Mouse (Mus musculus) neural tube, embryonic 13.5 days (tissue): ENCODE measurements around the gene 4930486L24Rik. TPM values are rescaled to one million over a fixed set of nuclear protein-coding genes. Genes with fewer than 3 reads are reported as not detected.

Source experiments
- ATAC-seq: fragments of 200-750 bp; cut with Nextera tagmentation; 2 replicates; pipeline ENCODE4 v1.8.0; 2017; ENCODE audit warnings: low read depth, mild to moderate bottlenecking, moderate TSS enrichment, moderate library complexity
- H3K27ac ChIP-seq: fragments of 300-500 bp; sonication (generic); replicated peaks from 2 replicates; pipeline ENCODE4 v1.5.1; 2015; ENCODE audit warnings: moderate library complexity, mild to moderate bottlenecking, inconsistent platforms
- H3K27me3 ChIP-seq: fragments of 300-500 bp; sonication (generic); 2 replicates; pipeline ENCODE4 v1.6.1; 2015; ENCODE audit warnings: mild to moderate bottlenecking, inconsistent platforms
- H3K36me3 ChIP-seq: fragments of 300-500 bp; sonication (generic); 2 replicates; pipeline ENCODE4 v1.6.1; 2015; ENCODE audit warnings: mild to moderate bottlenecking, inconsistent platforms
- H3K4me1 ChIP-seq: fragments of 300-500 bp; sonication (generic); replicated peaks from 2 replicates; pipeline ENCODE4 v1.6.1; 2015; ENCODE audit warnings: inconsistent platforms
- H3K4me2 ChIP-seq: fragments of 300-500 bp; sonication (generic); 2 replicates; pipeline ENCODE4 v1.6.1; 2015; ENCODE audit warnings: inconsistent platforms, mild to moderate bottlenecking, moderate library complexity
- H3K4me3 ChIP-seq: fragments of 300-500 bp; sonication (generic); 2 replicates; pipeline ENCODE4 v1.5.1; 2015; ENCODE audit warnings: mild to moderate bottlenecking, inconsistent platforms
- H3K9ac ChIP-seq: fragments of 300-500 bp; sonication (generic); 2 replicates; pipeline ENCODE4 v1.6.1; 2015; ENCODE audit warnings: moderate library complexity, mild to moderate bottlenecking, inconsistent platforms
- H3K9me3 ChIP-seq: fragments of 300-500 bp; sonication (generic); 2 replicates; pipeline ENCODE4 v1.6.1; 2016; ENCODE audit warnings: inconsistent platforms
- WGBS: fragments of 180-500 bp; shearing (Covaris S2); methylation state at CpG from one replicate; pipeline ENCODE4 v1.1.7; 2015; 5-methylcytosine and 5-hydroxymethylcytosine counted together
- polyA plus RNA-seq: library from polyadenylated mRNA; unstranded; fragments of >200 nt; fragmentation: Nextera tagmentation; extraction: Ambion mirVana; gene quantifications from 2 replicates; pipeline ENCODE4 v1.2.1, GENCODE M21; 2015

Gene 4930486L24Rik
- polyA plus RNA-seq, 1 experiment from 2014 or later = not detected

DNA sequence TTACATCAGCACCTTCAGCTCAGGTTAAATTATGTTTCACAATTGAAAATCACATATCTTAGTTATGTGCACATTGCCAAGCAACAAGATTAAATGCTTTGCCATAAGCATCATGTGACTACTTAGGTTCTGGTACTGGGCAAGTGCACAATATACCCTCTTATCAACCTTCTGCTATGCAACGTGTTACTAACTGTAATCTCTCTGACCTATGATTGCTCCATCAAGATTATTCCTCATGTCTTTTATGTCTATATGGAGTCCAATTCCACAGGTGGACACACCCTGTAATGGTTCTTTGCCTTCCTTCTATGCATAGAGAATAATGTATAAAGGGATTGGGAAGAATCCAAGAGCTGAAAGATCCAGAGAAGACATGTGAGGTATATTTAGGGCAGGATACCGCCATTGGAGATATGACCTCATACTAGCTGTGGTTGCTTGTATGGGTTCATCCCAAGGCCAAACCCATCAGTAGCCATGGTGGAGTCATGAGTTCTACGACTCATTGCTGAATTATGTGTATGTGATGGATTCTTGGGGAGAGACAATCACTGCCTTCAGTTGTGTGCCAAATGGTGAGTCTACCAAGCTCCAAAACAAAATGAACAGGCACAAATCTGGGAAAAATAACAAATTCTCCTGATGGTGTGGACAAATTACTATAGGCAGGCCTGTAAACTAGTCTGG, 43.6 kb downstream of the 4930486L24Rik start:
- H3K27ac ChIP-seq = no peak overlapping the region
- H3K4me2 ChIP-seq = no peak overlapping the region
- H3K4me1 ChIP-seq = no peaks in the 10 kb centered on the region
- no peaks in the 10 kb centered on the region for H3K27me3 ChIP-seq
- ATAC-seq = no peak
- no peak overlapping the region for H3K4me3 ChIP-seq
- no peaks in the 10 kb centered on the region for H3K9me3 ChIP-seq
- 71% methylated on average over 3 of the region's 3 CpGs for WGBS
- no peaks in the 10 kb centered on the region for H3K36me3 ChIP-seq
- H3K9ac ChIP-seq = no peak overlapping the region

DNA sequence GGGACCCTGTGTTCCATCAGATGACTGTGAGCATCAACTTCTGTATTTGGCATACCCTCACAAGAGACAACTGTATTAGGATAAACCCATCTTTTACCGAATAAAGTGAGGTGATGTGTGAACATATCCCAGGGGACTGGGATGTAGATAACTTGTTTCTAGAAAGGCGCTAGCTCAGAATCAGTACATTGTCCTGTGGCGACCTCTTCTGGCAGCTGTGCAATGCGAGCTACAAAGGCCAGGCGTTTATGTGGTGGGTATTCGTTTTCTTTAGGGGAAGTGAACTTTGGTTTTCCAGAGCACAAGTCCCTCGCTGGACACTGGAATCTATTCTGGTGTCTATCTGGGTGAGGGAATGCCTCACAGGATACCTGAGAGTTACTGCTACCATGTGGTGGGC, 44.8 kb downstream of the 4930486L24Rik start:
- Histone ChIP-seq H3K27ac (no peak overlapping the region), H3K4me3 (no peak overlapping the region), H3K9ac (no peak overlapping the region), H3K27me3 (no peaks in the 10 kb centered on the region), H3K36me3 (no peaks in the 10 kb centered on the region), H3K4me1 (no peaks in the 10 kb centered on the region), H3K4me2 (no peak overlapping the region), H3K9me3 (no peaks in the 10 kb centered on the region)
- no peak for ATAC-seq
- WGBS = 12% methylated on average over 7 of the region's 7 CpGs

DNA sequence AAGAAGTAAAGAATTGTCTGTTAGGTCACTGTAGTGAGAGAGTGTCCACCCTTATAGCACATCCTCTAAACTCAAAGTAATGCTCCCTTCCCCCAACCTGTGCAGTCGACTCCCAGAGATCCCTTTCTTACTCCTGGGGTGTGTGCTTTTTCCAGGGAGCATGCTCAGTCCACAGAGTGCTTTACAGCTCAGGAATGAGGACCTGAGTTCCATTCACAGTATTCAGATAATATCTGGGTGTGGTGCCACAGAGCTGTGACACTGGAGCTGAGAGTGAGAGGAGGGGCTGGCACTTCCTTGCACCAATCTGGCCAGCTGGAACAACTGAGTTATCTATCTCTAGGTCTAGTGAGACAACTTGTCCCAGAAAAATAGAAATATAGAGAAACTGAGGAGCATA, 50.6 kb downstream of the 4930486L24Rik start:
- no peak overlapping the region for H3K4me3 ChIP-seq
- H3K9ac ChIP-seq = no peak overlapping the region
- WGBS = 70% methylated on average over 1 of the region's 1 CpGs
- no peak overlapping the region for H3K27ac ChIP-seq
- no peak overlapping the region for H3K4me2 ChIP-seq
- H3K4me1 ChIP-seq = no peaks in the 10 kb centered on the region
- no peak for ATAC-seq
- no peaks in the 10 kb centered on the region for H3K9me3 ChIP-seq
- no peaks in the 10 kb centered on the region for H3K36me3 ChIP-seq
- H3K27me3 ChIP-seq = no peaks in the 10 kb centered on the region

DNA sequence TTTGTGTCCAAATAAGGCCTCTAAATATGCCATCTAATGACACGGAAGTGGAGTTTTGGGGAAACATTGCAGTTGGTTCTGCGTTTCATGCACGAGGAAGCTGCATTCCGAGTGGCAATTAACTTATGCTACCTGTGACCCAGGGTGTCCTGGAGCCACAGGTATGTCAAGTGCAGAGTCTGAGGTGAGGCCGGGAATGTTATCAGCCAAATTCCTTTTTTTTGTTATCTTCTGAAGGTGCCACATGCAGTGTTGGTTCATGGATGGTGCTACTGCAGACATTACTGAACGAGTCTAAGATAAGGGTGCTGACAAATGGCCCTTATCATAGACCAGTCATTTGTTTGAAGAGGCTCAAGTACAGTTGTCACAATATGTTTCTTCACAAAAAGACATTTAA, 51.5 kb downstream of the 4930486L24Rik start:
- no peak overlapping the region for H3K27ac ChIP-seq
- no peak for ATAC-seq
- H3K36me3 ChIP-seq = no peaks in the 10 kb centered on the region

DNA sequence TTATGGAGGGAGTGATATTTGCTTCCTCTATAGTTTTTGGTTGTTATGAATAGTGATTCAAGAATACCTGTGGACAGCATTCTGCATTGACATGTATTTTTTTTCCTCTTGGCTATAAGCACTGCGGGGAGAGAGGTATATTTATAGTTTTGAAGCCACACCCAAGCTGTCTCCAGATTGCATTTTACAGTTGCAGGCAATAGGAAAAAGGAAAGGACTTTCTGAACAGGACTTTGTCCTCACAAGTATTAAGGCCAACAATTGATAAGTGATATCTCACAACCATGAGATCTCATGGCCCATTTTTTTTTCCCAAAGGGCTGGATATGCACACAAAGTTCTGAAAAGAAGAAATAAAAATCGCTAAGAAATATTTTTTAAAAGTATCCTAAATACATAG, 54.6 kb downstream of the 4930486L24Rik start:
- ATAC-seq = no peak
- no peaks in the 10 kb centered on the region for H3K27me3 ChIP-seq
- no peaks in the 10 kb centered on the region for H3K36me3 ChIP-seq
- H3K9me3 ChIP-seq = no peaks in the 10 kb centered on the region
- no peaks in the 10 kb centered on the region for H3K4me1 ChIP-seq
- H3K9ac ChIP-seq = no peak overlapping the region
- no peak overlapping the region for H3K4me2 ChIP-seq
- H3K27ac ChIP-seq = no peak overlapping the region
- no peak overlapping the region for H3K4me3 ChIP-seq
- 79% methylated on average over 2 of the region's 2 CpGs for WGBS

More for the DNA sequence above, 51.5 kb downstream of the 4930486L24Rik start:
- no peak overlapping the region for H3K4me2 ChIP-seq
- 93% methylated on average over 6 of the region's 6 CpGs for WGBS
- H3K27me3 ChIP-seq = no peaks in the 10 kb centered on the region
- no peak overlapping the region for H3K4me3 ChIP-seq
- H3K9ac ChIP-seq = no peak overlapping the region
- no peaks in the 10 kb centered on the region for H3K4me1 ChIP-seq
- H3K9me3 ChIP-seq = no peaks in the 10 kb centered on the region

DNA sequence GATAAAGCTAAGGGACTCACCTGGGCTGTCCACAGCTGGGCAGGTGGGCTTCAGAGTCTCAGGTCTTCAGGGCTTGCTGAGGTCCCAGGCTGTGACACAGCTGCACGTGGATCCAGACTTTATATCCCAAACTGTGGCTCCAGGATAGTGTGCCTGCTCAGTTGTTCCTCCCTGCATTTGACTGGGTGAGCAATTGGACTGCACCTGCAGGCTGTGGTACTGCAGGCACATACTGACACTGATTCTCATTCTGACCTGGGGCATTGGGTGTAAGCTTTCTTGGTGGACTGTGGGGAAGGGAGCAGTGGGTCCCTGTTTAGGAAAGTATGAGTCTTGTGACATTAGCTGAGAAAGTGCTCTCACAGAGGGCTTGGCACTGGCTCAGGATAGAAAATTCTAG, 61.5 kb downstream of the 4930486L24Rik start, which contains the start of gene Ctsll3:
Ctsll3 (minus strand) TSS at position 101 of the 400 bp plus-strand sequence.
- Histone ChIP-seq H3K27ac (no peak within 1 kb of the TSS), H3K36me3 (no peaks in the 10 kb centered on the region), H3K9me3 (no peaks in the 10 kb centered on the region), H3K4me2 (no peak within 1 kb of the TSS), H3K4me3 (no peak within 1 kb of the TSS), H3K27me3 (no peaks in the 10 kb centered on the region), H3K4me1 (no peaks in the 10 kb centered on the region), H3K9ac (no peak within 1 kb of the TSS)
- no peak for ATAC-seq
- WGBS = 78% methylated on average over 1 of the region's 1 CpGs

Other genes starting within 250 kb of the 4930486L24Rik start
- not detected in 2 replicates for gene BC051665, start 78.1 kb downstream of the 4930486L24Rik start, polyA plus RNA-seq
- gene Ctsll3, start 61.6 kb downstream of the 4930486L24Rik start, polyA plus RNA-seq = not detected in 2 replicates
- 0.14 TPM in 1 of 2 replicates, not detected in the other for gene Gm49392, start 32.4 kb upstream of the 4930486L24Rik start, polyA plus RNA-seq
- gene Ctla2b, start 33.0 kb upstream of the 4930486L24Rik start, polyA plus RNA-seq = 1.0 and 2.9 TPM in 2 replicates
- gene Tpbpb, start 40.4 kb upstream of the 4930486L24Rik start, polyA plus RNA-seq = not detected in 2 replicates
- gene Gm49393, start 71.1 kb upstream of the 4930486L24Rik start, polyA plus RNA-seq = not detected in 2 replicates
- gene Gm49391, start 72.1 kb upstream of the 4930486L24Rik start, polyA plus RNA-seq = 1.2 and 2.3 TPM in 2 replicates
- 18.2 and 20.3 TPM in 2 replicates for gene Ctla2a, start 72.2 kb upstream of the 4930486L24Rik start, polyA plus RNA-seq
- gene Tpbpa, start 77.5 kb upstream of the 4930486L24Rik start, polyA plus RNA-seq = 0.27 TPM in 1 of 2 replicates, not detected in the other
- gene Ctsj, start 141.5 kb upstream of the 4930486L24Rik start, polyA plus RNA-seq = not detected in 2 replicates
- not detected in 2 replicates for gene Ctsq, start 176.2 kb upstream of the 4930486L24Rik start, polyA plus RNA-seq